Mouse (Mus musculus): ENCODE measurements at regions not wholly inside any gene's neighbourhood (a gene's known extent, or its start where the extent isn't known, plus 50 kb on each side); places are given as distances from the start of the nearest gene placed in this dataset.

- Histone ChIP-seq H3K4me3 (no peak overlapping the region), H3K9ac (no peak overlapping the region), H3K36me3 (ENCODE audit: poor library complexity, severe bottlenecking) (no peaks in the 10 kb centered on the region), H3K4me2 (no peak overlapping the region), H3K27me3 (no peaks in the 10 kb centered on the region), H3K9me3 (replicated peaks) (no peaks in the 10 kb centered on the region), H3K27ac (no peak overlapping the region), H3K4me1 (no peaks in the 10 kb centered on the region)
- 68% methylated on average over 4 of the region's 4 CpGs for WGBS
- no peak for ATAC-seq
Observed at GRCm38 (mm10) chr5:11983452-11983851, 65.6 kb downstream of the 4933402N22Rik start.

- H3K4me3 ChIP-seq, result no peak overlapping the region
- H3K9me3 ChIP-seq (replicated peaks), result no peaks in the 10 kb centered on the region
- no peak overlapping the region for H3K27ac ChIP-seq
- H3K9ac ChIP-seq, result no peak overlapping the region
- H3K4me1 ChIP-seq, result no peaks in the 10 kb centered on the region
- no peaks in the 10 kb centered on the region for H3K36me3 ChIP-seq (ENCODE audit: poor library complexity, severe bottlenecking)
- no peak for ATAC-seq
- H3K4me2 ChIP-seq, result no peak overlapping the region
- H3K27me3 ChIP-seq, result no peaks in the 10 kb centered on the region
- WGBS, result 87% methylated on average over 5 of the region's 5 CpGs
Observed at GRCm38 (mm10) chr5:11989140-11989539, 71.3 kb downstream of the 4933402N22Rik start.

GRCm38 (mm10) chr5:12000777-12001176 is 82.9 kb downstream of the 4933402N22Rik start:
- H3K9ac ChIP-seq, result no peak overlapping the region
- no peak overlapping the region for H3K4me3 ChIP-seq
- H3K36me3 ChIP-seq (ENCODE audit: poor library complexity, severe bottlenecking), result no peaks in the 10 kb centered on the region
- no peaks in the 10 kb centered on the region for H3K27me3 ChIP-seq
- no peaks in the 10 kb centered on the region for H3K4me1 ChIP-seq
- ATAC-seq, result no peak
- no peaks in the 10 kb centered on the region for H3K9me3 ChIP-seq (replicated peaks)
- no peak overlapping the region for H3K4me2 ChIP-seq
- H3K27ac ChIP-seq, result no peak overlapping the region

GRCm38 (mm10) chr5:12006473-12006872 is 88.6 kb downstream of the 4933402N22Rik start:
- Histone ChIP-seq H3K4me3 (no peak overlapping the region), H3K9me3 (replicated peaks) (no peaks in the 10 kb centered on the region), H3K4me2 (no peak overlapping the region), H3K9ac (no peak overlapping the region), H3K27me3 (no peaks in the 10 kb centered on the region), H3K4me1 (no peaks in the 10 kb centered on the region), H3K36me3 (ENCODE audit: poor library complexity, severe bottlenecking) (no peaks in the 10 kb centered on the region), H3K27ac (no peak overlapping the region)
- WGBS, result 90% methylated on average over 3 of the region's 3 CpGs
- ATAC-seq, result no peak

- H3K27ac ChIP-seq, result no peak overlapping the region
- H3K4me1 ChIP-seq, result no peaks in the 10 kb centered on the region
- ATAC-seq, result no peak
- H3K4me2 ChIP-seq, result no peak overlapping the region
- 82% methylated on average over 1 of the region's 1 CpGs for WGBS
- H3K9me3 ChIP-seq (replicated peaks), result no peaks in the 10 kb centered on the region
- no peak overlapping the region for H3K4me3 ChIP-seq
- H3K9ac ChIP-seq, result no peak overlapping the region
- H3K36me3 ChIP-seq (ENCODE audit: poor library complexity, severe bottlenecking), result no peaks in the 10 kb centered on the region
- no peaks in the 10 kb centered on the region for H3K27me3 ChIP-seq
Observed at GRCm38 (mm10) chr5:12016332-12016731, 98.5 kb downstream of the 4933402N22Rik start.

- Histone ChIP-seq H3K9me3 (replicated peaks) (no peaks in the 10 kb centered on the region), H3K9ac (no peak overlapping the region), H3K4me3 (no peak overlapping the region), H3K27me3 (no peaks in the 10 kb centered on the region), H3K4me2 (no peak overlapping the region), H3K36me3 (ENCODE audit: poor library complexity, severe bottlenecking) (no peaks in the 10 kb centered on the region), H3K4me1 (no peaks in the 10 kb centered on the region), H3K27ac (no peak overlapping the region)
- no peak for ATAC-seq
Observed at GRCm38 (mm10) chr5:12020489-12020888, 102.6 kb downstream of the 4933402N22Rik start.

GRCm38 (mm10) chr5:12024705-12025383 is 107.0 kb downstream of the 4933402N22Rik start:
- Histone ChIP-seq H3K4me1 (no peaks in the 10 kb centered on the region), H3K27ac (no peak overlapping the region), H3K4me3 (no peak overlapping the region), H3K4me2 (no peak overlapping the region), H3K36me3 (ENCODE audit: poor library complexity, severe bottlenecking) (no peaks in the 10 kb centered on the region), H3K9ac (no peak overlapping the region), H3K27me3 (no peaks in the 10 kb centered on the region), H3K9me3 (replicated peaks) (no peaks in the 10 kb centered on the region)
- no peak for ATAC-seq

- no peaks in the 10 kb centered on the region for H3K27me3 ChIP-seq
- WGBS, result 15% methylated on average over 5 of the region's 5 CpGs
Observed at GRCm38 (mm10) chr5:12030002-12030401, 112.2 kb downstream of the 4933402N22Rik start.

GRCm38 (mm10) chr5:12049806-12050205 is 132.0 kb downstream of the 4933402N22Rik start:
- no peak overlapping the region for H3K27ac ChIP-seq
- 71% methylated on average over 1 of the region's 1 CpGs for WGBS
- H3K9me3 ChIP-seq (replicated peaks), result no peaks in the 10 kb centered on the region
- H3K9ac ChIP-seq, result no peak overlapping the region
- no peak overlapping the region for H3K4me3 ChIP-seq
- no peaks in the 10 kb centered on the region for H3K4me1 ChIP-seq
- no peak overlapping the region for H3K4me2 ChIP-seq
- no peaks in the 10 kb centered on the region for H3K36me3 ChIP-seq (ENCODE audit: poor library complexity, severe bottlenecking)
- ATAC-seq, result no peak
- no peaks in the 10 kb centered on the region for H3K27me3 ChIP-seq

More at GRCm38 (mm10) chr5:12030002-12030401, 112.2 kb downstream of the 4933402N22Rik start:
- ATAC-seq, result peak; percentile 89
- H3K9ac ChIP-seq, result no peak overlapping the region
- H3K9me3 ChIP-seq (replicated peaks), result no peaks in the 10 kb centered on the region
- no peak overlapping the region for H3K27ac ChIP-seq
- H3K4me3 ChIP-seq, result no peak overlapping the region
- H3K4me1 ChIP-seq, result no peaks in the 10 kb centered on the region
- no peak overlapping the region for H3K4me2 ChIP-seq
- H3K36me3 ChIP-seq (ENCODE audit: poor library complexity, severe bottlenecking), result no peaks in the 10 kb centered on the region

- Histone ChIP-seq H3K36me3 (ENCODE audit: poor library complexity, severe bottlenecking) (no peaks in the 10 kb centered on the region), H3K4me2 (no peak overlapping the region), H3K27ac (no peak overlapping the region), H3K9me3 (replicated peaks) (no peaks in the 10 kb centered on the region), H3K27me3 (no peaks in the 10 kb centered on the region), H3K9ac (no peak overlapping the region), H3K4me1 (no peaks in the 10 kb centered on the region), H3K4me3 (no peak overlapping the region)
- no peak for ATAC-seq
- WGBS, result 70% methylated on average over 1 of the region's 1 CpGs
Observed at GRCm38 (mm10) chr5:12080191-12080590, 162.3 kb downstream of the 4933402N22Rik start.

GRCm38 (mm10) chr5:12093680-12094079 is 175.8 kb downstream of the 4933402N22Rik start:
- Histone ChIP-seq H3K4me1 (no peaks in the 10 kb centered on the region), H3K27ac (no peak overlapping the region), H3K4me2 (no peak overlapping the region), H3K9ac (no peak overlapping the region), H3K27me3 (no peaks in the 10 kb centered on the region), H3K4me3 (no peak overlapping the region), H3K36me3 (ENCODE audit: poor library complexity, severe bottlenecking) (no peaks in the 10 kb centered on the region), H3K9me3 (replicated peaks) (no peaks in the 10 kb centered on the region)
- no peak for ATAC-seq
- 82% methylated on average over 1 of the region's 1 CpGs for WGBS

GRCm38 (mm10) chr5:12116587-12117354 is 198.9 kb downstream of the 4933402N22Rik start:
- H3K4me2 ChIP-seq, result no peak overlapping the region
- no peaks in the 10 kb centered on the region for H3K4me1 ChIP-seq
- H3K27ac ChIP-seq, result no peak overlapping the region
- no peak overlapping the region for H3K9ac ChIP-seq
- no peaks in the 10 kb centered on the region for H3K9me3 ChIP-seq (replicated peaks)
- H3K36me3 ChIP-seq (ENCODE audit: poor library complexity, severe bottlenecking), result no peaks in the 10 kb centered on the region
- no peak for ATAC-seq
- H3K27me3 ChIP-seq, result no peaks in the 10 kb centered on the region
- 78% methylated on average over 5 of the region's 5 CpGs for WGBS
- no peak overlapping the region for H3K4me3 ChIP-seq

- no peaks in the 10 kb centered on the region for H3K36me3 ChIP-seq (ENCODE audit: poor library complexity, severe bottlenecking)
- 92% methylated on average over 5 of the region's 5 CpGs for WGBS
- H3K4me2 ChIP-seq, result no peak overlapping the region
- H3K9me3 ChIP-seq (replicated peaks), result no peaks in the 10 kb centered on the region
- H3K27ac ChIP-seq, result no peak overlapping the region
- no peaks in the 10 kb centered on the region for H3K27me3 ChIP-seq
- no peak overlapping the region for H3K9ac ChIP-seq
- H3K4me3 ChIP-seq, result no peak overlapping the region
- H3K4me1 ChIP-seq, result no peaks in the 10 kb centered on the region
- ATAC-seq, result no peak
Observed at GRCm38 (mm10) chr5:12124935-12125334, 207.1 kb downstream of the 4933402N22Rik start.
